In genomic region chr16:4316094-4316474, GRCm38 (mm10) we compare ENCODE assay signal across 9 mouse cellular contexts.
DNase-seq lines count a peak whose midpoint lies in the region; ATAC-seq and TF ChIP-seq lines count a peak whose summit lies in the region.
"Had no signal": no experiment of that assay in that cellular context is flagged by ENCODE, and none has a peak within 500 bp of the region (broad histone marks: within the 10 kb centered on the region; RNA-seq: fewer than 3 reads in every experiment).

No protein-coding gene starts in this region.

- no peak overlapping the region for H3K9ac ChIP-seq in heart, embryonic 12.5 days
- no peak overlapping the region for H3K9ac ChIP-seq in liver, embryonic 13.5 days
- H3K9ac ChIP-seq in neural tube, embryonic 11.5 days (ENCODE audit: low read length): no peak overlapping the region
- no peak overlapping the region for H3K9ac ChIP-seq in stomach, embryonic 15.5 days
- H3K9ac ChIP-seq: heart, embryonic 13.5 days had no signal

- peak; percentile 89 for DNase-seq in kidney, postnatal 14 days
- peak; percentile 55 for DNase-seq in liver, embryonic 13.5 days
- DNase-seq in neural tube, embryonic 11.5 days (ENCODE audit: low spot score): peak; percentile 81

- WGBS in heart, embryonic 12.5 days: 27% methylated on average over 3 of the region's 3 CpGs
- 29% methylated on average over 3 of the region's 3 CpGs for WGBS in liver, embryonic 13.5 days (ENCODE audit: insufficient replicate concordance)
- 37% methylated on average over 3 of the region's 3 CpGs for WGBS in neural tube, embryonic 11.5 days
- WGBS in stomach, embryonic 15.5 days: 32% methylated on average over 3 of the region's 3 CpGs

- no peak for TF ChIP-seq POLR2A in bone marrow macrophage, adult 2 months (IDR thresholded peaks at IDR 0.05; ENCODE audit: borderline replicate concordance, low read depth, low read length)

- H3K27ac ChIP-seq in bone marrow macrophage, adult 2 months (ENCODE audit: insufficient read depth, low read depth, low read length): no peak overlapping the region
- H3K27ac ChIP-seq in heart, embryonic 12.5 days (ENCODE audit: poor library complexity, severe bottlenecking): no peak overlapping the region
- H3K27ac ChIP-seq in liver, embryonic 13.5 days: no peak overlapping the region
- H3K27ac ChIP-seq in neural tube, embryonic 11.5 days (ENCODE audit: low read depth, low read length): no peak overlapping the region
- no peak overlapping the region for H3K27ac ChIP-seq in stomach, embryonic 15.5 days
- H3K27ac ChIP-seq: heart, embryonic 13.5 days had no signal

- H3K4me2 ChIP-seq in heart, embryonic 12.5 days: no peak overlapping the region
- H3K4me2 ChIP-seq in liver, embryonic 13.5 days: no peak overlapping the region
- H3K4me2 ChIP-seq in neural tube, embryonic 11.5 days (ENCODE audit: low read depth): no peak overlapping the region
- H3K4me2 ChIP-seq in stomach, embryonic 15.5 days: no peak overlapping the region
- H3K4me2 ChIP-seq: heart, embryonic 13.5 days had no signal

- peak; percentile 90 for ATAC-seq in CD4-positive, CD25-positive, alpha-beta regulatory T cell, adult 4 months
- peak; percentile 90 for ATAC-seq in erythroblast, adult 5-6 weeks (replicated peaks; ENCODE audit: low FRiP score, poor library complexity, severe bottlenecking)
- ATAC-seq in heart, embryonic 12.5 days (ENCODE audit: insufficient number of reproducible peaks, low FRiP score): peak; percentile 64; the same call in 1 of the 2 replicates
- peak; percentile 67 for ATAC-seq in liver, embryonic 13.5 days (ENCODE audit: low read depth)
- no peak for ATAC-seq in neural tube, embryonic 11.5 days (ENCODE audit: insufficient read depth, low FRiP score, low TSS enrichment)
- peak; percentile 49; the same call in 1 of the 2 replicates for ATAC-seq in stomach, embryonic 15.5 days (ENCODE audit: insufficient read depth, low FRiP score, low read depth)

- H3K36me3 ChIP-seq in heart, embryonic 12.5 days: no peaks in the 10 kb centered on the region
- H3K36me3 ChIP-seq in liver, embryonic 13.5 days: no peaks in the 10 kb centered on the region
- H3K36me3 ChIP-seq in neural tube, embryonic 11.5 days (ENCODE audit: control insufficient read depth, insufficient read depth, low read length): no peaks in the 10 kb centered on the region
- no peaks in the 10 kb centered on the region for H3K36me3 ChIP-seq in stomach, embryonic 15.5 days
- H3K36me3 ChIP-seq: heart, embryonic 13.5 days had no signal

- peaks cover 6% of the 10 kb centered on the region; the same call in 1 of the 2 replicates for H3K4me1 ChIP-seq in bone marrow macrophage, adult 2 months (ENCODE audit: control insufficient read depth, insufficient read depth, low read length)
- H3K4me1 ChIP-seq in heart, embryonic 12.5 days (replicated peaks): no peaks in the 10 kb centered on the region
- H3K4me1 ChIP-seq in liver, embryonic 13.5 days (replicated peaks): no peaks in the 10 kb centered on the region
- no peaks in the 10 kb centered on the region for H3K4me1 ChIP-seq in neural tube, embryonic 11.5 days (ENCODE audit: control insufficient read depth, insufficient read depth, low read length)
- no peaks in the 10 kb centered on the region for H3K4me1 ChIP-seq in stomach, embryonic 15.5 days

- peak; percentile 99 for TF ChIP-seq CTCF in bone marrow macrophage, adult 2 months (IDR thresholded peaks at IDR 0.05; ENCODE audit: low read depth, low read length)

- no peak overlapping the region for H3K4me3 ChIP-seq in bone marrow macrophage, adult 2 months (ENCODE audit: insufficient read depth, low read length)
- no peak overlapping the region for H3K4me3 ChIP-seq in heart, embryonic 12.5 days
- no peak overlapping the region for H3K4me3 ChIP-seq in liver, embryonic 13.5 days (replicated peaks)
- H3K4me3 ChIP-seq in neural tube, embryonic 11.5 days (ENCODE audit: low read depth, low read length): no peak overlapping the region
- no peak overlapping the region for H3K4me3 ChIP-seq in stomach, embryonic 15.5 days (replicated peaks)
- H3K4me3 ChIP-seq: heart, embryonic 13.5 days had no signal

- H3K27me3 ChIP-seq in heart, embryonic 12.5 days (replicated peaks): 0 out of 2 replicates have a peak, but pooled peaks cover 4% of the 10 kb centered on the region
- H3K27me3 ChIP-seq in liver, embryonic 13.5 days: no peaks in the 10 kb centered on the region
- no peaks in the 10 kb centered on the region for H3K27me3 ChIP-seq in neural tube, embryonic 11.5 days (ENCODE audit: control insufficient read depth, insufficient read depth, low read length)
- H3K27me3 ChIP-seq in stomach, embryonic 15.5 days (replicated peaks): no peaks in the 10 kb centered on the region

- no peaks in the 10 kb centered on the region for H3K9me3 ChIP-seq in heart, embryonic 12.5 days (replicated peaks)
- H3K9me3 ChIP-seq in liver, embryonic 13.5 days (replicated peaks): no peaks in the 10 kb centered on the region
- H3K9me3 ChIP-seq in neural tube, embryonic 11.5 days (ENCODE audit: control insufficient read depth, low read length): no peaks in the 10 kb centered on the region
- H3K9me3 ChIP-seq in stomach, embryonic 15.5 days: no peaks in the 10 kb centered on the region
- H3K9me3 ChIP-seq: heart, embryonic 13.5 days had no signal
